Mouse (Mus musculus) lung, postnatal 0 days (tissue): ENCODE results near the gene Dand5.

Experiments
- CTCF ChIP-seq: IDR thresholded peaks from 2 replicates; pipeline ENCODE4 v1.5.1; 2016; ENCODE audit warnings: antibody characterized with exemption, mild to moderate bottlenecking
- EP300 ChIP-seq: IDR thresholded peaks from 2 replicates; pipeline ENCODE4 v1.6.1; 2016; ENCODE audit warnings: antibody characterized with exemption, mild to moderate bottlenecking, control low read depth

DNA sequence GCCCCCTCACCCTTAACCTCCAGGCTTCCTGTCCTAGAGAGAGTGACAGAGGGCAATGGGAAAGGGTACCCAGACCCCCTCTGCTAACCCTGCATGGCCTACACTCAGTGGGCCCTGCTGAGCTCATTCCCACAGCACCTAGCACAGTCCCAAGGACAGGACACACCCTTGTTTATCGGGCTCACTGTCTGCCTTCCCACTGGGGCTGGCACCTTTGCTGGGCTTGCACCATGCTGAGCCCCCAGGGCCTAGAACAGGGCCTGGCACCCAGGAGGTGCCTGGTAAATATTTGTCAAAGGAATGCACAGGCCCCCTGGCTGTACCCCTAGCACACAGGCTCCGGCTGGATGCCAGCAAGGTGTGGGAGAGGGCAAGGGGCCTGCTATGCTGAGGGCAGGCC, 32.1 kb downstream of the Dand5 start:
- no peak for TF ChIP-seq CTCF
- no peak for TF ChIP-seq EP300
